Mouse (Mus musculus) liver, postnatal 0 days (tissue): ENCODE data around the gene Dcaf10.
"Not testable (repeated sequence)": the region's sequence is repeated elsewhere in the genome, so short reads cannot be mapped to it uniquely, and the experiment has no call there.

Experiments used
- CTCF ChIP-seq: sonication (generic); IDR thresholded peaks from 2 replicates; pipeline ENCODE4 v1.5.1; 2016; ENCODE audit warnings: antibody characterized with exemption, low read depth
- EP300 ChIP-seq: IDR thresholded peaks from 2 replicates; pipeline ENCODE4 v1.6.1; 2016; ENCODE audit warnings: antibody characterized with exemption, low read depth, mild to moderate bottlenecking

DNA sequence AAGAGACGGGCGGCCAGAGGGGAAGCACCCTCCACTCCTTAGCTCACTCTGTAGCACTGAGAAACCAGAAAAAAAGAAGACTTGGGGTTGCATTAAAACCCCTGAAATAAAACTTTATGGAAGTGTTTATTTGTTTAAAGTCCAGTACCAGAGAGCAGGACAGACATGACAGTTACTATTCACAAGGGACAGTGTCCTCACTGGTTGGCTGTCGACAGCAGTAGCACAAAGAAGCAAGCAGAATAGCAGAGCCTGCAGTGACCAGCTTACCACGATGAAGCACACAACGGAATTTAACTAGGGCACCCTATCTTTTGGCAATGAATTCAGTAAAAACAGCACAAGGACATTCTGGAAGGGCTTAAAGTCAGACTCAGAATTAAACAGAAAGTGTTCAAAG lies 56.4 kb downstream of the Dcaf10 start:
- not testable (repeated sequence) for TF ChIP-seq CTCF, EP300
